Mouse (Mus musculus): Measurements from ENCODE around the gene Mon1a.

Mon1a gene

DNA sequence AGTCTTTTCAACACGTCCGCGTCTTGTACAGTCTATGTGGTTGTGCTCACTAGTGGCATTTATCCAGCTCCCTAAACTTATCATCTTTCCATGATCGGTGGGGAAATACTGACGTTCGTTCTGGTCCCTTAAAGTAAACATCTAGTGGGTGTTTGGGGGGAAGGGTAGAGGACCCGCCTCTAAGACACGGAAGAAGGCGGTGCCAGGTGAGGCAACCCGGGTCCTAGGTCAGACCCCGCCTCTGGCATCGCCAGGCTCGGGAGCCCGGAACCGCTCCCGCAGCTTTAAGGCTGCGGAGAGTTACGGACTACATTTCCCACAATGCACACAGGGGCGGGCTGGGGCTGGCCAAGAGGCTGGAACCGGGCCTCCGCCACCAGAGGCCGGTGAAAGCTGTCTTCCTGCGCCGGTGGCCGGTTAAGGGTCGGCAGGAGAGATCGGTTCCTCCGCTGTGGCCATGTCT is at the start of gene Mon1a:
Mon1a (plus strand) TSS at position 348 of the 463 bp plus-strand sequence.
- peak; percentile 74 to 83 for DNase-seq (ENCODE audit: low spot score in 2 of 2)

DNA sequence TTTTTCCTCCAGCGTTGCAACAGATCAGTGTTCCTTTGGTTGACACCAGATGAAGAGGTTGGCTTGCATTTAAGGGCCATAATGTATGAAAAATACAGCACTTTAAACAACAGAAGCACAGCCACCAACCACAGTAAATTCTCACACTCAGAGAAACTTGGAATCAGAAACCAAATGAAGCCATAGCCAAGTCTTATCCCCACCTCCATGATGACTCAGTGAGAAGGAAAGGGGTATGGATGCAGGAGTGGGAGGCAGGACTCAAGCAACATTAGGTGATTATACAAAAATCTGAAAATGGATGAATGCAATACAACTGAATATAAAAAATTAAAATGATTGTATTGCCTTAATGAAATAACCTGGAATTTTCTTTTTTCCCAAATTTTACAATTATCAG is 49.1 kb upstream of the Mon1a start:
- DNase-seq (ENCODE audit: low spot score in 2 of 2): no peak

DNA sequence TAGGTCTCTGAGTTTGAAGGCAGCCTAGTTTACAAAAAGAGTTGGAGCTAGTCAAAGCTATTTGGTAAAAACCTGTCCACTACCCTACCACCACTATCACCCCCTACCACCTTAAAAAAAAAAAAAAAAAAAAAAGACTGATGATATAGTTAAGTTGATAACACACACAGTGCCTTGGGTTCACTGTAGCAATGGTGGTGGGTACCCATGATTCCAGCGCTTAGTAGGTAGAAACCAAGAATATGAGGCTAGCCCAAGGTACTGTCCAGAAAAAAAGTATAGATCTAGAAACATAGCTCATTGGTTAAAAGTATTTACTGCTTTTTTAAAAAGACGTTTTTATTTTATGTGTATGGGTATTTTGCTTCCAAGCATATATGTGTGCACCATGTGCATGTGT is 45.2 kb upstream of the Mon1a start:
- DNase-seq (ENCODE audit: low spot score in 2 of 2): no peak

DNA sequence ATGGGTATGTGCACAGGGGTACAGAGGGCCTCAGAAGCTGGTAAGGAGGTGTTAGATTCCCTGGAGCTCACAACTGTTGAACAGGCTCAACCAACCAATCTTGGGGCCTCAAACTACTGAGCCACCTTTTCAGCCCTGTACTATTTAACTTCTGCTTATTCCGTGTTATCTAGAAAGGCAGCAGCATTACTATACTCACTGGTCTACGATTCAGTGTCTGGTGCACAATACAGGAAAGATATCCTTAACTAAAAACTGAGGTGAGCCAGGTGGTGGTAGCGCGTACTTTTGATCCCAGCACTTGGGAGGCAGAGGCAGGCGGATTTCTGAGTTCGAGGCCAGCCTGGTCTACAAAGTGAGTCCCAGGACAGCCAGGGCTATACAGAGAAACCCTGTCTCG is 39.0 kb upstream of the Mon1a start:
- DNase-seq (ENCODE audit: low spot score in 2 of 2): no peak

DNA sequence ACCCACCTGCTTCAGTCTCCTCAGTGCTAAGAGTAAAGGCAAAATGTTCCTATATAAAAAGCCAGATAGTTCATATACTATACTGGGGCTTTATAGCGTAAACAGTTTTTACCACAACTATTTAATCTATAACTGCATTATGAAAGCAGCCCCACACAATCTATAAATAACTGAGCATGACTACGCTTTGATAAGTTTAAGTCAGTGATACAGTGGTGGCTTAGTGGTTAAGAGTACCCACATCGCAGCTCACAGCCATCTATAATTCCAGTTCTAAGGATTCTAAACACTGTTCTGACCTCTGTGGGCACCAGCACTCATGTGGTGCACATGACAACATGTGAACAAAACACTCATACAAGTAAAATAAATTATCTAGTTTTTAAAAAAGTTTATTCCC is 29.6 kb upstream of the Mon1a start:
- DNase-seq (ENCODE audit: low spot score in 2 of 2): no peak

DNA sequence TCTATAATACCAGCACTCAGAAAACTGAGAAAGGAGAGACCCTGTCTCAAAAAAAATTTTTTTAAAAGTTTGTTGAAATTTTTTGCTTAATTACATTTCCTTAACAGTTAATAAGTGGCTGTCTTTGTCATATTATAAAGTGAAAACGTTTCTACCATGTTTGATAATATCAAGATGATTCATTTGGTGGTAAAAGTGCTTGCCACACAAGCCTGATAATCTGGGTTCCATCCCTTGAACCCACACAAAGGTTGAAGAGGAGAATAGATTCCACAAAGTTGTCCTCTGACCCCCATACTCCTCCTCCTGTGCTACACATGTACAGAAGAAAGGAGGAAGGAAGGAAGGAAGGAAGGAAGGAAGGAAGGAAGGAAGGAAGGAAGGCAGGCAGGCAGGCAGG is 23.5 kb upstream of the Mon1a start:
- DNase-seq (ENCODE audit: low spot score in 2 of 2): no peak

DNA sequence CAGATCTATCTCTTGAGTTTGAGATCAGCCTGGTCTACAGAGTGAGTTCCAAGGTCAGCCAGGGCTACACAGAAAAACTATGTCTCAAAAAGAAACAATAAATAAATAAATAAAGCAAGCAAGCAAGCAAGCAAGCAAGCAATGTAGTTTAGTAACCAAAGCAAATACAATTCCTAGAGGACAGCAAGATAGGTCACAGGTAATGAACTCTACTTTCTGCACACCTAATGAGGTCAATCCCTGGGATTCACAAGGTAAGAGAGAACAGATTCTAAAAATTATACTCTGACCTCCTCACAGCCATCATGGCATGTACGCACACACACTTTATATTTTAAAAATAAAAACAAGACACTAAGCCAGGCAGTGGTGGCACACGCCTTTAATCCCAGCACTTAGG is 21.9 kb upstream of the Mon1a start:
- no peak for DNase-seq (ENCODE audit: low spot score in 2 of 2)

DNA sequence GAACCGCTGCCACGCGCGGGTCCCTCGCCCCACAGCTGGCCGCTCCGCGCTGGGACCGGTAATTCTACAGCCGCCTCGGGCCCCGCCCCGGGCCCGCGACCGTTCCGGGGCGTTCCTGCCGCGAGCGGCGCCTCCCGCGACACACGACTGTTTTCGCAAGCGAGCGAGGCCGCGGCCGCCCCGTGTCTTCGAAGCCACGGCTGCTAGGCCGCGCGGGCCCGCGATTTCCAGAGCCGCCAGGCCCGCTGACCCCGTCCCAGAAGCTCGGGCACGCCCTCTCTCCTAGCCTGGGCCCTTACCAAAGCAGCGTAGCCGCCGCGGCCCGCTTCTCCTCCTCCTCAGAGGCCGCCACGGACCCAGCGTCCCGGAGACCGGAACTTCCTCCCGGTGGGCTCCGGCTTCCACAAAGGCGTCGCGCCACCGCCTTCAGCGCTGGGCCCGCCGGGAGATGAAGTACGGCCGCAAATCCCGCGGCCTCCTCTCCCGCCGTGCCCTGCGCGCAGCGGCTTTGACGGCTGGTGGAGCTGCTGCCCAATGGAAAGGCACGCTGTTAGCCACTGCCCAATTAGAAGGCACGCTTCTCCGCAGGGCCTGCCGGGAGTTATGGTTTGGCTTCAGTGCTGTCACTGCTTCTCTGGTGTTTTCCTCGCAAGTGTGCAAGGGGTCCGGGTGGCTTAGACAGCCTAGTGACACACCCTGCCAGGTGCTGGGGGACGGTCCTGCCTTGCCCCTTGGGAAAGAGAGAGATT is 15.4 kb upstream of the Mon1a start:
- peak; percentile 88 to 93 for DNase-seq (ENCODE audit: low spot score in 2 of 2)

DNA sequence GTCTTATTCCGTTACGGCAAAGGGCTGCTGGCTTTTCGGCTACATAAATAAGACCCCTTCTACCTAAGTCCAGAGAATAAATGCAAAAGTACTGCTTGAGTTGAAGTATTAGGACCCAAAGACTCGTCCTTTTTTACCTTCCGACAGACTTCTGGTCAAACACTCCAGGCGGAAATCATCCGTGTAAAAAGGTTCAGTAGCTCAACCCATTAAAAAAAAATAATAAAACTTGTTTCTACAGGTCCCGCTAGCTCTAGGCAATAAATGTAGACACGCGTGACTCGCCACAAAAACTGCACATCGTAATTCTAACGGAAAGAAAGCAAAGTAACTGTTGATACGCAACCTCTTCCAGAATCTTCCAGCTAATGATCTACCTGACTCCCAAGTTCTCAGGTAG is 14.8 kb upstream of the Mon1a start, which contains the start of gene Rbm6:
Rbm6 (minus strand) TSS at position 101 of the 400 bp plus-strand sequence.
- DNase-seq (ENCODE audit: low spot score in 2 of 2): no peak

DNA sequence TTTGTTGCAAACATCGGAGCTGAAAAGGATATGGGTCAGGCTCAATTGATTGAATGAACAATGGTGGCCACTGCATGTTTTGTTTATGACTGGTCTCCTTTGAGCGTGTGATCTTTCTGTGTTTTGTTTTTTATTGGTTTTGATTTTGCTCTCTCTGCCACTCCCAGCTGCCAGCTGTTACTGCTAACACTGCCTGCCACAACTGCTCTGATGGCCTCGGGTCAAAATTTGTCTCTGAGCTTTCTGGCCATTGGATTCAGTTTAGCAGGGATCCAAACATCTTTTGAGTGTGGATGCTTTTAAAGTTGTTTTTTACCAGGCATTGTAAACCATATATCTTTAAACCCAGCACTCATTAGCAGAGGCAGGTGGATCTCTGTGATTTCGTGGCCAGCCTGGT is 7.5 kb upstream of the Mon1a start:
- no peak for DNase-seq (ENCODE audit: low spot score in 2 of 2)

DNA sequence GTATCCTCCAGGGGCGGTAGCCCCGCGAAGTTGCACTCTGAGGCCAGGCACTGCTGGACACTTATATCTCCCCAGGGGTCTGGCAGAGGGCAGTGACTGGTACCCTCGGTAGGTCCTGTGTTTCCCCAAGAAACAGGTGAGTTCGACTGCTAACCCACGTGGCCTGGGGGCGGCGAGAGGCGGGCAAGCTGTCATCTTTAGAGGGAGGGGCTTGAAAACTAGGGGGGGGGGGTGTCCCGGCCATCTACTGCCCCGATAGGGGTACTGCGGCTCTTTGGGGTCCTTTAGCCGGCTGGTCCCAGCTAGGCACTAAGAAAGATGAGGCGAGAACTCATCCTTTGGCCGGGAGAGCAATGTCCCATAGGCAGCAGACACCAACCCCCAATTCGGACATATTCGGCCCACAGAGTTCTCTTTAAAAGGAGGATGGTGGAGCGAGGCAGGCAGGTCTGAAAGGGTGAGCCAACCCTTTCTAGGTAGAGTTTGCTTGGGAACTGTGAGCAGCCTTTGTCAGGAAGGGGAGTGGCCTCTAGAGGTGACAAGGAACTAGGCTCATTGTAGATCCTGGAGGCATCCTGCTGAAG is 408 bp downstream of the Mon1a start:
- peak in 1 of 2 experiments; percentile 33 for DNase-seq (ENCODE audit: low spot score in 2 of 2)

DNA sequence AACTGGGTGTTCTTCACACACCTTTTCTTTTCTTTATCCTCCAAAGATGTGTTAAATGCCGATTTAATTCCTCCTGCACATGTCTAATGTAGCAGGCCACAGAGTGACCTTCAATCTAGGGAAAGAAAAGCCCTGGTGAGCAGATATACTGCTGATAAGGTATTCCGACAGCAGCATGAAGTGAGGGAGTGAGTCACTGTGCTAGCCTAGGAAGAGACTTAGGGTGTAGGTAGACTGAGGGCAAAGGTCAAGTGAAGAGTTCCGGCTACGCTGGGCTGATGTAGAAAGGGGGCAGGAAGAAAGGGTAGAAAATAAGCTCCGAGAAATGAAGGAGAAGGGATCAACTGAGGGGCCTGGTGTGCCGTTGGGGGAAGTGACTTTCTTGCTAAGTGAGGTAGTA is 2.3 kb downstream of the Mon1a start:
- no peak for DNase-seq (ENCODE audit: low spot score in 2 of 2)

DNA sequence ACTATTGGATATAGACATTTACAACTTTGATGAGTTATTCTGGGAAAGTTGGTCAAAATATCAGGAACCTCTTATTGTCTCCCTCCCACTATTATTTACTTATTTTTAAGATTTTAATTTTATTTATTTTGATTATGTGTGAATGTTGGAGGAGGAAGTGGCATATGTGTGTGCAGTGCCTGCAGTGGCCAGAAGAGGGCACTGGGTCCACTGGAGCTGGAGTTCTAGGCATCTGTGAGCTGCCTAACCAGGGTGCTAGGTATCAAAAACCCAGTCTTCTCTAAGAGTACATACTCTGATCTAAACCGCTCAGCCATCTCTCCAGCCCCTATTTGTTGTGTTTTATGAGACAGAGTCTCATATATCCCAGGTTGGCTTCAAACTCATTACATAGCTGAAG is 3.1 kb downstream of the Mon1a start:
- DNase-seq (ENCODE audit: low spot score in 2 of 2): peak in 1 of 2 experiments; percentile 69

DNA sequence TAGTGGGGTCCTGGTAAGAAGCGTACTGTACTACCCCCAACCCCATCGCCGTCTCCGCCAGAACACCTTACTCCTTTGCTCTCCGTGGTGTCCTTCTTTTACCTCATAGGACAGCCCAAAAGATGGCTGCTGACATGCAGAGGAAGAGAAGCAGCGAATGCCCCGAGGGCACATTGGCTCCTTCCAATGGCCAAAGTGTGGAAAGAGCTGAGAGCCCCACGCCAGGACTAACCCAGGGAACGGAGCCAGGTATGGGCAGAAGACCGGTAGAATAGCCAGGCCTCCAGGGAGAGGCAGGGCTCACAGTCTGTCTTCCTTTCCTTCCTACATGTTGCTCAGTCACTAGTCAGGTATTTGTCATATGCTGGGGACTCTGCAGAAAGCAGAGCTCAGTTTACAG is 10.6 kb downstream of the Mon1a start:
- DNase-seq (ENCODE audit: low spot score in 2 of 2): no peak

DNA sequence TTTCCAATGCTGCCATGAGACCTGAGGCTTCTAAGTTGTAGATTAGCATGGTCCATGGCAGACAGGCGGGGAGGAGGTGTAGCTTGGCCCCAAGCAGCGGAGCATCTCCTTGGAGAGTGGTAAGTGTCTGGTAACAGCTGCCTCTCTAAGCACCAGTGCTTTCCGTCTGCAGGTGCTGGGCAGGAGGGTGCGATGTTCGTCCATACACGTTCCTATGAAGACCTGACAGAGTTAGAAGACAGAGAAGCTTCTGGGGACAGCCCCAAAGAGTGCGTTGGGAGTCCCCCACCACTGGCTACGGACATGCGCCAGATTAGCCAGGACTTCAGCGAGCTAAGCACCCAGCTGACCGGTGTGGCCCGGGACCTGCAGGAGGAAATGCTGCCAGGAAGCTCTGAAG is 11.9 kb downstream of the Mon1a start:
- DNase-seq (ENCODE audit: low spot score in 2 of 2): peak in 1 of 2 experiments; percentile 16

DNA sequence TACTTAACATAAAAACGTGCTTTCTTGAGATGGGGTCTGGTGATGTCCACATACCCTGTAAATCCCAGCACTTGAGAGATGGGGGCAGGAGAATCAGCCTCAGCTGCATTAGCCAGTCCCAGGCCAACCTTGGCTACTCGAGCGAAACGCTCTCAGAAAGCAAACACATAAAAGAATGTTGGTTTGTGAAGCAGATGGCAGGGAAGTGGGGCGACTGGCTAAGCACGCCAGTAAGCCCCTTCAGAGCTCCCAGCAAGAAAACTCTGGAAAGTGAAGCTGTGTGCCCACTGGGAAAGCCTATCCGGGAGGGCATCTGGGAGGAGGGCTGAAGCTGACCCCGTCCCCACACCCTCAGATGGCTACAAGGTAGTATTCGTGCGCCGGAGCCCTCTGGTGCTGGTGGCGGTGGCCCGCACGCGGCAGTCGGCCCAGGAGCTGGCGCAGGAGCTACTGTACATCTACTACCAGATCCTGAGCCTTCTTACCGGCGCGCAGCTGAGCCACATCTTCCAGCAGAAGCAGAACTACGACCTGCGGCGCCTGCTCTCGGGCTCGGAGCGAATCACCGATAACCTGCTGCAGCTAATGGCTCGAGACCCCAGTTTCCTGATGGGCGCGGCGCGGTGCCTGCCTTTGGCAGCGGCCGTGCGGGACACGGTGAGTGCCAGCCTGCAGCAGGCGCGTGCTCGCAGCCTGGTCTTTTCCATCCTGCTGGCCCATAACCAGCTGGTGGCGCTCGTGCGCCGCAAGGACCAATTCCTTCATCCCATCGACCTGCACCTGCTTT is 13.1 kb downstream of the Mon1a start:
- peak; percentile 49 to 79 for DNase-seq (ENCODE audit: low spot score in 2 of 2)

DNA sequence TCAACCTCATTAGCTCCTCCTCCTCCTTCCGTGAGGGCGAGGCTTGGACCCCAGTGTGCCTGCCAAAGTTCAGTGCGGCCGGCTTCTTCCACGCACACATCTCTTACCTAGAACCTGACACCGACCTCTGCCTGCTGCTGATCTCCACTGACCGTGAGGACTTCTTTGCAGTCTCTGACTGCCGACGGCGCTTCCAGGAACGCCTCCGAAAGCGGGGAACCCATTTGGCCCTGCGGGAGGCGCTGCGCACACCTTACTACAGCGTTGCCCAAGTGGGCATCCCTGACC is 13.6 kb downstream of the Mon1a start:
- DNase-seq (ENCODE audit: low spot score in 2 of 2): no peak

DNA sequence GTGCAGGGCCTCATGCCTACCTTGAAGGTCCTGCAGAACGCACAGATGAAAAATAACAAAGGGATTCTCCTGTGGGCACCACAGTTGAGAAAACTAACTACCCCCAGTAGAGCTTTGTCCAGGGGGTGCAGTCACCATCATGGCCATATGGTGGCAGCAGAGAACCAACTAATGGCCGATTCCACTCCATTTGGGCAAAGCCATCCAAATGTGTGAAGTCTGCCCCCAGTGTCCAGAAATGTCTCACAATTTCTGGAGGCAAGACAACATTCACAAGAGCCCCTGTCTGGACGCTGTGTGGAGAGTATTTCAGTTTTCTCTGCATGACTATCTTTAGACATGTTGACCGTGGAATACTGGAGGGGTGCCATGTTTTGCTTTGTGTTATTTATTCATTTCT is 16.8 kb downstream of the Mon1a start:
- peak; percentile 87 to 91 for DNase-seq (ENCODE audit: low spot score in 2 of 2)

DNA sequence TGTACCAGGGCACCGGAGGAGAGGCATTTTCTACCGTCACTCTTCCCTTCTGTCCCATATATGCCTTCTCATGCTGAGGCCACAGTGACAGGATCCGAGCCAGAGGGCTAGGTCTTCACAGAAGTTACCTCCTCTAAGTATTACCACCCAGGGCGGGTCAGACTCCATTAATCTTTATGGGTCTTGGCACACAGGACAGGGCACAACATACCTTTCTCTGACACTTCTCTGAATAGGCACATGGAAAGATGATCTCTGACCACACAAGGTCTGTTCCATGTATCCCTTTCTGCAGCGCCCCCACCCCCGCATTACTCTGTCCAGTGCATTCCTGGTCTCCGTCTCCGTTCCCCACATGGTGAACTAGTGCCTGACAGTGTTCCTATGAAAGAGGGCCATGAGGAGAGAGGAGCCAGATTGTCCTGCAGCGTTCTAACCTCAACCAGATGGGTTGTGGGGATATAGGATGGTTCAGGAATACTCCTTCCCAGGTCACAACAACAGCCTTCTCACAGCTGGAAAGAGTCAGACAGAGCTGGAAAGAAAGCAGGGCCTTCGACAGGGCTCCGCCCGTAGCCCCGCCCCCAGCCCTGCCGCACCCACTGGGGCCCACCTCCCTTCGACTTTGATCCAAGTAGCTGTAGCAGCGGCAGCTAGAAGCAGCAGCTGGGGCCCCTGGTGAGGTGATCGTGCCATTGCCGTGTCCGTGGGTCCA is 18.5 kb downstream of the Mon1a start, which contains the start of gene Mst1r:
Mst1r (plus strand) TSS at position 622 of the 715 bp plus-strand sequence.
- peak in 1 of 2 experiments; percentile 68 for DNase-seq (ENCODE audit: low spot score in 2 of 2)

DNA sequence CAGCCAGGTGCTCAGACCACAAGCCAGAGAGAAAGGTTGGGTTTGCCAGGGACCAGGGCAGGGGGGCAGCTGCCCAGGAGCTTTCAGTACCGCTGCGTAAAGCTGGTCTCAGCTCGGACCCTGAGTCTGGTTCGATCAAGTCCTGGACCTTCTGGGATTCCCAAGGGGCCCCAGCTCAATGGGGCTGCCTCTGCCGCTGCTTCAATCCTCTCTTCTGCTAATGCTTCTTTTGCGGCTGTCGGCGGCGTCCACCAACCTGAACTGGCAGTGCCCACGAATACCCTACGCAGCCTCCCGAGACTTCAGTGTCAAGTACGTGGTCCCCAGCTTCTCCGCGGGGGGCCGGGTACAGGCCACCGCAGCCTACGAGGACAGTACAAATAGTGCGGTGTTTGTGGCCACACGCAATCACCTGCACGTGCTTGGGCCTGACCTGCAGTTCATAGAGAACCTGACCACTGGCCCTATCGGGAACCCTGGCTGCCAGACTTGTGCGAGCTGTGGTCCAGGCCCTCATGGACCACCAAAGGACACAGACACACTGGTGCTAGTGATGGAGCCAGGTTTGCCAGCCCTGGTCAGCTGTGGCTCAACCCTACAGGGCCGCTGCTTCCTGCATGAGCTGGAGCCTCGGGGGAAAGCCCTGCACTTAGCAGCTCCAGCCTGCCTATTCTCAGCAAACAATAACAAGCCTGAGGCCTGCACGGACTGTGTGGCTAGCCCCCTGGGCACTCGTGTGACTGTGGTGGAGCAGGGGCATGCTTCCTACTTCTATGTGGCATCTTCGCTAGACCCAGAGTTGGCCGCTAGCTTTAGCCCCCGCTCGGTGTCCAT is 19.2 kb downstream of the Mon1a start:
- DNase-seq (ENCODE audit: low spot score in 2 of 2): no peak

DNA sequence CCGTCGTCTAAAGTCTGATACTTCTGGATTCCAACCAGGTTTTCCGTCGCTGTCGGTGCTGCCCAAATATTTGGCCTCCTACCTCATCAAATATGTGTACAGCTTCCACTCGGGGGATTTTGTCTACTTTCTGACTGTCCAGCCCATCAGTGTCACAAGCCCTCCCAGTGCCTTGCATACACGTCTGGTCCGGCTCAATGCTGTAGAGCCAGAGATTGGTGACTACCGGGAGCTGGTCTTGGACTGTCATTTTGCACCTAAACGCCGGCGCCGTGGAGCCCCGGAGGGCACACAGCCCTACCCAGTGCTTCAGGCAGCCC is 19.8 kb downstream of the Mon1a start:
- DNase-seq (ENCODE audit: low spot score in 2 of 2): no peak

All from spleen, postnatal 10 days (tissue).